Mouse (Mus musculus): ENCODE results near the gene Fam217b.

DNA sequence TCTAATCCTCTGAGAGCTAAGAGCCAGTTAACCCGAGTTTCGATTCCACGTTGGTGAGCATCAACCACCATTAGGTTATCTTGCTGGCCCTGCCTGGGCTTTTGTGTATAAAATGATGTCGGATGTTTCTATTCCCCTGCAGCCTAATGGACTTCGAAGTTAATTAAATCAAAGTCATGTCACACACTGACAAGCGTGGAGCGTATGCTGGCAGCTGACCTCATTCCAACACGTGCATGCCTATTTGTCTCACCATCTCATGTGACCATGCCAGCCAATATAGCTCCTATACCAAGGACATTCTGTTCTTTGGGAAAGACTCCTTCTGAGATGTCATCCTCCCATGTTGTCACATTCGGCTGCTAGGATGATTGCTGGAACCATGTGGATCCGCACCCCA is 59.6 kb downstream of the Fam217b start:
- TF ChIP-seq CTCF (IDR thresholded peaks at IDR 0.05; ENCODE audit: low read depth) (no peak), EP300 (IDR thresholded peaks at IDR 0.05; ENCODE audit: low read depth) (no peak)
